Mouse (Mus musculus): ENCODE results near the gene Yes1.
"Not testable (repeated sequence)": the region's sequence is repeated elsewhere in the genome, so short reads cannot be mapped to it uniquely, and the experiment has no call there.

The Yes1 gene

GRCm38 (mm10) chr5:32706226-32706780, 95.3 kb downstream of the Yes1 start:
- no peak for DNase-seq (ENCODE audit: low spot score in 2 of 2)

- DNase-seq (ENCODE audit: low spot score in 2 of 2): no peak
Observed at GRCm38 (mm10) chr5:32711485-32711884, 100.5 kb downstream of the Yes1 start.

DNA sequence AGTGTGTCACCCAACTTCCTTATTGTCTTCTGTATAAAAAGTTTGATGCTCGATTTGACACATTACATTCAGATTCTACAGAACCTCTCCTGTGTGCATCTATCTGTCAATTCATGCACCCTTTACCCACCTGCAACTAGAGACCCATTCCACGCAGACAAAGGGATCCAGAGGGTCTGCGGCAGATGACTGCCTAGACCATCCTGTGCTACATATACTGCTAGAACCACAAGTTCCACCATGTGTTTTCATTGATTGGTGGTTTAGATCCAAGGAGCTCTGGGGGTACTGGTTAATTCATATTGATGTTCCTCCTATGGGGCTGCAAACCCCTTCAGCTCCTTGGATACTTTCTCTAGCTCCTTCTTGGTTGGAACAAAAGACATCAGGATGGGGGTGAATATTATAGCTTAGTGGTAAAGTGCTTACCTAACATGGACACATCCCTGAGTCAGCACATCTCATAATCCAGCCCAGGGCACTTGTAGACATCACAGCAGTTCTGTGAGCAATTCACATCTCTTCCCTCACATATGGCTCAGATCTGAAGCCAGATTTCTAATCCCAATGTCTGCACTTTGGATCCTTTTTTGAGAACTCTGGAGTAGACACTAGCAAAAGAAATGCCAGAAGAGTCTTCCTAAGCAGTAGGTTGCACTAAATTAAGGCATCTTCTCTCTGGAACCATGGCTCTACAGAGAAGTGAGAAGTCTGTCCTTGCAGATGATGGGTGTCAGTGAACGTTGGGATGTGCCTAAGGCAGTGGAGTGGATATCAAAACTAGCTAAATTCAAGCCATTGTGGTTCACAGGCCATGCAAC, 101.5 kb downstream of the Yes1 start:
- no peak for DNase-seq (ENCODE audit: low spot score in 2 of 2)

DNA sequence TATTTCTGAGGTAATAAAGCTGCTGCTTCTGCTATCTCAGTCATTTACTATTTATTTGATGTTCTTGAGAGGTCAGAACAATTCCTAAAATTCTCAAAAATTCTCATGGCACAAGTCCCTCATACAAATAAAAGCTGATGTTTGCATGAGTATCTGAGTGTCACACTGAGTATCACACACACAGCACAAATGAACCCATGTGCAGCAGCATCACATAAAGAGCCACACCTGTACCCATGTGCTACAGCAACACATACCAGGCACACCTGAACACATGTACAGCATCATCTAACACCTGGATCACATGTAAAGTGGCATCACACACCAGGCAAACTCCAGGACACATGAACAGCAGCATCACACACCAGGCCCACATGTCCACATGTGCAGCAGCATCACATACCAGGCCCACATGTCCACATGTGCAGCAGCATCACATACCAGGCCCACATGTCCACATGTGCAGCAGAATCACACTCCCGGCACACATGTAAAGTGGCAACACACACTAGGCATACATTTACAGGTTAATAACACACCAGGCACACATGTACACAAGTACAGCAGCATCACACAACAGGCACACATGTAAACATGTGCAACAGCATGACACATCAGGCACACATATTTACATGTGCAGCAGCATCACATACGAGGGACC, 102.2 kb downstream of the Yes1 start:
- no peak for DNase-seq (ENCODE audit: low spot score in 2 of 2)

GRCm38 (mm10) chr5:32713703-32714467, 102.9 kb downstream of the Yes1 start:
- DNase-seq (ENCODE audit: low spot score in 2 of 2): peak; percentile 80 to 83

DNA sequence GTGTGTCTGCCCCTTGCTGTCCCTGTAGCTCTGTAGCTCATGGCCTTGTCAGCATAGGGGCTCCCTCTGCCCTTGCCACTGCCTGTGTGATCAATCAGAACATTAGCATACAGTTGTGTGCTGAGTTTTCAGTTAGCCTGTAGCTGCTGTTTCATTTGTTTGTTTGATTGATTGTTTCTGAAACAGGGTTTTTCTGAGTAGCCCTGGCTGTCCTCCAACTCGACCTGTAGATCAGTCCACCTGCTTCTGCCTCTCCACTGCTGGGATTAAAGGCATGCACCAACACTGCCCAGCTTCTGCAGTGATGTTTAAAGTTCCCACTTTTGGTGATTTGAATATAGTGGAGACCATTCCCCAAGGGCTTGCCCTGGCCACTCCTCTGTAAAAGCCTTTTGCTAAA, 106.8 kb downstream of the Yes1 start:
- no peak for DNase-seq (ENCODE audit: low spot score in 2 of 2)

- no peak for DNase-seq (ENCODE audit: low spot score in 2 of 2)
Observed at GRCm38 (mm10) chr5:32718916-32719315, 107.9 kb downstream of the Yes1 start.

DNA sequence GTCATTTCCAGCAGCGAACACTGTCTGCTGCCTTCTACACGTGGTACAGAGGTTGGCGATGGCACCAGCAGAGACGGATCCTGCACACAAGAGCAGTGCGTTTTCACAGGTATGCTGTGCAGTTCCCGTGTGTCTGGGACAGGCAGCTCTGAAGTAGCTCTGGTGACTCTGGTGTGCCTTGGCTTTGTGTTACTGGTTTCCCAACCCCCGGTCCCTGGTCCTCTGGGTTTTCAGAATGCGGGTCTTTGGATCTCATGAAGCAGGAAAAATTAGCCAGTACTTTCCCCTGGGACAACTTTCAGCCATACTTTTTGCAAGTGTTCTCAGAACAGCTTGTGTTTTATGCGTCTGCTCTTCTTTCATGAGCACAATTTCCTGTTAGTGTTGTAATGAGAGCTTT, 109.4 kb downstream of the Yes1 start:
- no peak for DNase-seq (ENCODE audit: low spot score in 2 of 2)

DNA sequence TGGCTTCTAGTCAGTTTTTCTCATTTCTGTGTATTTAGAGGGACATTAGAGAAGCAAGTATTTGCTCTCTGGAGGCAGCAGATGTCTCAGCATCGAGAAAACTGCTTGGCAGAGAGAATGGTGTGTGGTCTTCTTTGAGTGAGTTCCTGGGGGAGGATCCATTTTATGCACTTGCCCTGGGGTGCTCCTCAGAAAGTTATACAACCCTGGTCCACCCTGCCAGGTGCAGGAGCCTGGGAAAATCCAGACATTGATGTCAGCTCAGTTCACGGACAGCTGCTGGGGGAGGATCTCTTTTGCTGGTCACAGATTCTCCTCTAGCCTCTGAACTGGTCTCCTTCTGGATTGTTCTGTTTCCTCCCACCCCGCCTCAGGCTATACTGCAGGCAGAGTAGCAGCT, 110.3 kb downstream of the Yes1 start:
- no peak for DNase-seq (ENCODE audit: low spot score in 2 of 2)

- no peak for DNase-seq (ENCODE audit: low spot score in 2 of 2)
Observed at GRCm38 (mm10) chr5:32722263-32722662, 111.3 kb downstream of the Yes1 start.

DNA sequence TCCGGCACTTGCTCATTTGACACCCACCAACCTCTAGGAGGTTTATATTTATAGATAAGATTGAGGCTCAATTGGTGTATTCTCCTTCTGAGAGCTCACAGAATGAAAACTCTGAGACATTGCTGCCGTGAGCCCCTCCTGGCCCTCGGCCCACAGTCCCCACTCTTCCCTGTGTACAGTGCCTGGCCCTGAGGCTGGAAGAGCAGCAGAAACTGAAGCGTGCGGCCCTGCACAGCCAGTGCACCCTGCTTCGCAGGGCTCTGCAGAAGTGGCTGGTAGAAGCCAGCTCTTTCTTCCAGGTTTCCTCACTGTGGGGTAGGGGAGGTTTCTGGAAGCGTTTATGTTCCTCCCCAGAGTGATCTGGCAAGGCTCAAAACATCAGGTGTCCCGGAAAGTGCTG, 111.7 kb downstream of the Yes1 start:
- not testable (repeated sequence) for DNase-seq (ENCODE audit: low spot score in 2 of 2)

- no peak for DNase-seq (ENCODE audit: low spot score in 2 of 2)
Observed at GRCm38 (mm10) chr5:32723981-32724380, 113.0 kb downstream of the Yes1 start.

- DNase-seq (ENCODE audit: low spot score in 2 of 2): not testable (repeated sequence)
Observed at GRCm38 (mm10) chr5:32725397-32725796, 114.4 kb downstream of the Yes1 start.

GRCm38 (mm10) chr5:32728300-32728699, 117.3 kb downstream of the Yes1 start:
- DNase-seq (ENCODE audit: low spot score in 2 of 2): no peak

GRCm38 (mm10) chr5:32728851-32729250, 117.9 kb downstream of the Yes1 start:
- no peak for DNase-seq (ENCODE audit: low spot score in 2 of 2)

GRCm38 (mm10) chr5:32733892-32734291, 122.9 kb downstream of the Yes1 start:
- not testable (repeated sequence) for DNase-seq (ENCODE audit: low spot score in 2 of 2)

DNA sequence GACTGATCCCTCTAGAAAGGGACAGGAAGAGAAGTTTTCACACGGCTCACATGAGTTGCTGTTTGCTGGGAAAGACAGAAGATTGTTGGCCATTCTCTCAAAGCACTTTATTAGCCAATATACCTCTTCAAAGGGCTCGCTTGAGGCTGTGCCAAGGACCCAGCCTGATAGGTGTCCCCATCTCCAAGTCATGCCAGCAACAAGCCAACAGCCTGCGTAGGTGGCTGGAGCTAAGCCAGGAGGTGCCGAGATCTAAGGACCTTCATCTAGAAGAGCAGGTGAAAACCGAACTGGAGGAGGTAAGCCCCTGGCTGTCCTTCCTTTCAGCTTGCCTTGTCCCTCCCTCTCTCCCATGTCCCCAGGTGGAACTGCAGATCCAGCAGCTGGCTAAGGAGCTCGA, 124.8 kb downstream of the Yes1 start:
- no peak for DNase-seq (ENCODE audit: low spot score in 2 of 2)
